Mouse (Mus musculus) urinary bladder, postnatal 4 days (tissue): ENCODE measurements around the gene Myog.
A peak's percentile ranks its signal among the peaks of the same experiment; 100 is the strongest.
"Not testable (repeated sequence)": the region's sequence is repeated elsewhere in the genome, so short reads cannot be mapped to it uniquely, and the experiment has no call there.

Experiments
- DNase-seq, 2 experiments: peaks; one replicate each; pipeline ENCODE4 v3.0.0; 2021 to 2022; ENCODE audit warnings: low spot score in 2 of 2

Myog gene

DNA sequence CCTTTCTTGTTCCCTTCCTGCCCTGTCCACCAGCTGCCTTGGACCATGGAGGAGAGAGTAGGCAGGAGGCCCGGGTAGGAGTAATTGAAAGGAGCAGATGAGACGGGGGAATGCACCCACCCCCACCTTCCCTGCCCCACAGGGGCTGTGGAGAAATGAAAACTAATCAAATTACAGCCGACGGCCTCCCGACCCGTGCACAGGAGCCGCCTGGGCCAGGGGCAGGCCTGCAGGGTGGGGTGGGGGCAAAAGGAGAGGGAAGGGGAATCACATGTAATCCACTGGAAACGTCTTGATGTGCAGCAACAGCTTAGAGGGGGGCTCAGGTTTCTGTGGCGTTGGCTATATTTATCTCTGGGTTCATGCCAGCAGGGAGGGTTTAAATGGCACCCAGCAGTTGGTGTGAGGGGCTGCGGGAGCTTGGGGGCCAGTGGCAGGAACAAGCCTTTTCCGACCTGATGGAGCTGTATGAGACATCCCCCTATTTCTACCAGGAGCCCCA, at the start of gene Myog:
TSS of gene Myog (plus strand) at position 392 of the 502 bp plus-strand sequence.
- DNase-seq, result no peak

- no peak for DNase-seq
These were observed 49.1 kb upstream of the Myog start for GRCm38 (mm10) chr1:134240701-134241100.

GRCm38 (mm10) chr1:134241298-134241697, 48.5 kb upstream of the Myog start:
- DNase-seq, result no peak

DNA sequence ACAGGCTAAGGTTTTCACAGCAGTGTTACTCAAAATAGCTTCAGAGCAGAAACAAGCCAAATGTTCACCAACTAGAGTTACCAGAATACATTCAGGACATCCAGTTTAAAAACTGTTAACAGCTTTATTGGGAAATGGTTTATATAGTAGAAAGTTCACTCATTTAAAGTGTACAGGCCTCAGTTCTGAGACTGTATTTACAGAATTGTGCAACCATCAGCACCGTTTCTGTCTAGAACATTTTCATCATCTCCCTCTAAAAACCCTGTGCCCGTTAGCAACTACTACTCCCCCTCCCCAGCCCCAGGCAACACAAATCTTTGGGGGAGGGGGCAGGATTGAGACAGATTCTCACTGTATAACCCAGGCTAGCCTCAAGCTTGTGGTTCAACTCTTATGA, 47.5 kb upstream of the Myog start:
- no peak for DNase-seq

DNA sequence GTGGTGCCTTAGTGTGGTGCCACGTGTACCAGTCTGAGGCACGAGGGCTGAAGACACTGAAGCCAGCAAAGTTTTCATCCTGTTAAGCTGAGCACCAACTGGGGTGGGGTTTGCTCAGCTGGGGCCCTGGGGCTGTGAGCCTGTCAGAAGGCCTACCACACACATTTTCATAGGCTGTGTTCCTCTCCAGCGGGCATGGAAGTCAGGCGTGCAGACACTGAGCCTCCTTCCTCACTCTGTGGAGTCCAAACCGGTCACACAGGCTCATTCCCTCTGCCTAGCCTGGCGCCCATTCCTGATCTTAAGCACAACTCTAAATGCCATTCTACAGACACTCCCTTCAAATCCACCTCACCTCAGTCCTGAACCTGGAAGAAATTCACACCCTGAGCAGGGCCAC, 46.3 kb upstream of the Myog start:
- DNase-seq, result no peak

GRCm38 (mm10) chr1:134243948-134244914, 45.6 kb upstream of the Myog start:
- peak; percentile 84 to 94 for DNase-seq

DNA sequence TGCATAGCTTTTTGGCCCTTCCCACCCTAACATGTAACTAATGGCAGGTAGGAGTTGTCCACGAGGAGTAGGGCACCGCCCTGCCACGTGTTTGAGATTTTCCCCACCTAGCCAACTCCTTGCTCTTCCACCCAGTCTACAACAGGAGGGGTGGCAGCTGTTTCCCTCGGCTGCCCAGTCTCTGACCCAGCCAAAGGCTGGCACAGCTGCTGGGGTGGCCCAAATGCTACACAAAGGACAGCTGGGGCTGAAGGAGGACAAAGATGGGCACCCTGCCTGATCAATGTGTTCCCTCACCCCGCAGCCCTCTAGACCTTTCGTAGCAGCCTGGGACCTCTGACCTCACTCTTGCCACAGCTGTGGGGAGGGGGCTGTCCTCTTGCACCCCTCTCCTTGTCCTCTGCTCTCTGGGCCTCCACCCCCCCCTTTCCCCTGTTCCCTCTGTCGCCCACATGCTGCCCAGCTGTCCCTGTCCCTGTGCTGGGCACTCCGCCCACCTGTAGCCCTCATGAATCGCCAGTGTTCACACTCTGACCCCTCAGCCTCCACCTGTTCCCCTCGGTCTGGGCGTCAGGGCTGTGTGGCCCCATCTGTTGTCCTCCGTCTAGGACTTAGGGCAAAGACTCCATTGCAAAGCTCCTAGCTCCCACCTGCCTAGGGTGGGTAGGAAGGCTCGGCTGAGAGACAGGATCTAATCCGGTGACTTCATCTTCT, 44.6 kb upstream of the Myog start:
- DNase-seq, result no peak

DNA sequence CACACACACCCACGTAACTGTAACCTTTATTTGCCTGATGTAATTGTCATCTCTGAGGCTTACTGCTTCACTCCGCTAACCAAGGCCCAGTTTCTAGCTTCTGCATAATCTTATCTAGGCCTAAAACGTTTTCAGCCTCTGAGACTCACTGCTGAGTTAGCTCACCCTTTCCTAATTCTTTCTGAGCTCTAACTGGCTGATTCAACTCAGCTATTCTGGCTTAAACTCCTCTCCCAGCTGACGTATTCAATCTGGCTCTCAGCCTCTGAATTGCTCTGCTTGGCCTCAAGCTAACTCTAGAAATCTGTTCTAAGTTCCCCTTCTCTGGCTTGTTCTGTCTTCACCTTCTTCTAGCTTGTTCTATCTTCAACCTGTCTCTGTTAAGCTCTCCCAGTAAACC, 43.2 kb upstream of the Myog start:
- DNase-seq, result no peak

DNA sequence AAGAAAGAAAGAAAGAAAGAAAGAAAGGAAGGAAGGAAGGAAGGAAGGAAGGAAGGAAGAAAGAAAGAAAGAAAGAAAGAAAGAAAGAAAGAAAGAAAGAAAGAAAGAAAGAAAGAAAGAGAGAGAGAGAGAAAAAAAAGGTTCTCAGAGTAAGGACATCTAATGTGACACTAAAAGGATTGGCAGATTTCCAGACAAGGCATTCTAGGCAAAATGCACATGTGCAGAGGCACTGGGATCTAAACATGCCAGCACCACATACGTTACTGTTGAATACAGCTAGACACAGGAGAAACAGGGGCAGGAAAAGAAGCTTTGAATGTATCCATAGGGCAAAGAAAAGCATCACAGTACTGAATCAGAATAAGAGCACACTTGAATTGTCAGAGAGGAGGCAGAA, 40.1 kb upstream of the Myog start:
- not testable (repeated sequence) for DNase-seq

DNA sequence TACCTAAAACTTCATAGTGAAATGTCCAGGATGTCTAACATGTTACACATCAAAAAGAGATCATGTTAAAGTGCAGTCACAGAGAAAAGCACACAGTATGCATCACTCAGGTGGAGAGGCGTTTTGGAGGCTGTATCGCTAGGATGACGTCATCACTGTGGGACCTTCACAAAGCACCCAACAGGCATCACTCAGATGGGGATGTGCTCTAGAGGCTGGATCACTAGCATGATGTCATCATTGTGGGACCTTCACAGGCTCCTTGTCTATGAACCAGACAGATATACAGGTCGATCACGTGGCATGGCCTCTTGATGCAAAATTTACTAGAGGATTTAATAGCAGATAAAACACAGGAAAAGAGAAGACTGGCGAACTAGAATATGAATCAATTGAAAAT, 25.4 kb upstream of the Myog start:
- no peak for DNase-seq

- DNase-seq, result no peak
These were observed 24.0 kb upstream of the Myog start for GRCm38 (mm10) chr1:134265797-134266196.

GRCm38 (mm10) chr1:134270026-134270425, 19.8 kb upstream of the Myog start:
- no peak for DNase-seq

- DNase-seq, result no peak
These were observed 17.0 kb upstream of the Myog start for GRCm38 (mm10) chr1:134272754-134273250.

GRCm38 (mm10) chr1:134273493-134274395, 16.0 kb upstream of the Myog start:
- no peak for DNase-seq

DNA sequence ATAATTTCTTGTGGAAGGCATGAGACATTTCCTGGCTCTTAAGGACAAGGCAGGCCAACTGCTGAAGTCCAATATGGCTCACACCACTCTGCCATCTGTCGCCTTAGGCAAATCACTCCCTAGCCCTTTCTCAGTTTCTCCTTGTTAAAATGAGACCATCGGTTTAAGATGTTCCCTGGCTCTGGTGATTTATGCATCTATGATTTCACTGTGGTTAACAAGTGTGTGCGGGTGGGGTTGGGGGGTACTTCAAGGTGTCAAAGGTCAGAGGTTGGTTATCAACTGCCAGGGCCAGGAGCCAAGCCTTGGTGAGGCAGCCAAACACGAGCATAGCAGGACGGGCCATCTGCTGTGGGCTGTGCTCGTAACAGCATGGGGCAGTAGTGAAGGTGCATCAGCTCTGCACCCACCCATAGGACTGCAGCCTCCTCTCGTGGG, 15.3 kb upstream of the Myog start:
- DNase-seq, result no peak

DNA sequence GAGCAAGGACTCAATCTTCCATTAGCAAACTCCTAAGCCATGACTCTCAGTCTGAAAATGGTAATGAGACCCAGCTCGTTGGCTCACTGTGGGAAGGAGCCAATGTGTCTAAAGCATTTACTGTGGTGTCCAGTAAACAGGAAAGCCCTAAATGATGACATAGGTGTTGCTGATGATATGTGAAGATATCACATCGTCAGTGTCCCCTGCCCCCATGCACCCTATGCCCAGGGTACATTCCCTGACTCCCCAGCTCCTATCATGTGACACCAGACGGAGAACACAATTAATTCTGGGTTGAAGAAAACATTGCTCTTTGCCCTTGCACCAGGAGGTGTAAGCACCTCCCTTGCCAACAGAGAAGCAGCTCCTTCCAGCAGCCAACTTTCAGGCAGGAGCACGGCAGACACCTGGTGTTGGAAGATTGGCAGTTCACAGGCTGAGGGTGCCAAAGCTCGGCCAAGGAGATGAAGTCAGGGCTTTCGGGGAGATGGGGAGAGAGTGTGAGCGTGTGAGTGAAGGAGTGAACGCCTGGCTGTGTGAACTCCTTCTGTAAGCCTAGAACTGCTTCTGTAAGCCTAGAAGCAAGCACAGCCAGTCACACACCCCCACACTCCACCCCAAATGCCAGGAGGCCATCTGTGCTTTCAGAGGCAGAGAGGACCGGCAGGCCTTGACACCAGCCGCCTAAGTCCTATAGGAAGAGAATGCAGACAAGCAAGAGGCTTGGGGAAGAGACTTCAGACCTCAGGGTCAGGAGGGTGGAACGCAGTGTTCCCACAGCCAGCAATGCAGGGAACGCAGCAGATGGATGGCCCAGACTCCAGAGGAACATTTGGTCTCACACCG, 13.9 kb upstream of the Myog start:
- peak in 1 of 2 experiments; percentile 58 for DNase-seq

- DNase-seq, result no peak
These were observed 13.0 kb upstream of the Myog start for GRCm38 (mm10) chr1:134276823-134277222.

DNA sequence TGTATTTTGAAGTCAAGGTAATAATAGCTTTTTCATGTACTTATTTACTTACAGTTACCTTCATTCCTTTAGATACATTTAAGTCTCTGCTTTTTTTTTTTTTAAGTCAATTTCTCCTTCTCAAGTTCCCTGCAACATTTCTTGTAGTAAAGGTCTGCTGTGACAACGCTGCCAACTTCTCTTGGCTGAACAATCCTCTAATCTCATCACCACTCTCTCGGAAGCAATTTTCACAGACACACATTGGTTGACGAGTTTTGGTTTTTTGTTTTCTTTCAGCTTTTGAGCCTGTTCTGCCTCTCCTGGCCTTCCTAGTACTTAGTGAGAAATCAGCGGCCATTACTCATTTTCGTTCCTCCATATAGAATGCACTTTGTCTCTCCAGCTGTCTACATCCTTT, 9.6 kb upstream of the Myog start:
- DNase-seq, result no peak

DNA sequence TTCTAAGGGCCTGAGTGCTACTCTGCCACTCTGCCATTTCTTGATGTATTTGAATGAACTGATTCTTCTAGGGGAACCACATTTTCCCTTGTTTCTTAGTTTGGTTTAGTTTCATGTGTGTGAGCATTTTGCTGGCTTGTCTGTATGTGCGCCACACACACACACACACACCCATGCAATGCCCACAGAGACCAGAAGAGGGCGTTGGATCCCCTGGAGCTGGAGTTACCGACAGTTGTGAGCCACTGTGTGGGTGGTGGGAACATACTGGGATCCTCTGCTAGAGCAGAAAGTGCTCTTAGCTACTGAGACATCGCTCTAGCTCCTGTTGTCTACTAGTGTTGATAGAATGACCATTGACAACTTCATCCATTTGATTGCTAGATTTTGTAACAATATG, 8.2 kb upstream of the Myog start:
- DNase-seq, result no peak

GRCm38 (mm10) chr1:134282342-134282741, 7.4 kb upstream of the Myog start:
- DNase-seq, result no peak
